Mouse (Mus musculus): ENCODE results near the gene Ablim2. TPM values are rescaled to one million over a fixed set of nuclear protein-coding genes. Genes with fewer than 3 reads are reported as not detected.

Gene Ablim2
- polyA plus RNA-seq, 1 experiment: 5.1 TPM

GRCm38 (mm10) chr5:35762850-35763249 lies 5.2 kb downstream of the Ablim2 start:
- H3K27me3 ChIP-seq (ENCODE audit: control insufficient read depth, insufficient read depth, low read length): no peaks in the 10 kb centered on the region

GRCm38 (mm10) chr5:35765909-35766308 lies 8.2 kb downstream of the Ablim2 start:
- H3K27ac ChIP-seq (ENCODE audit: insufficient read depth, low read length): no peak overlapping the region
- H3K36me3 ChIP-seq (ENCODE audit: control insufficient read depth, insufficient read depth, low read length): no peaks in the 10 kb centered on the region
- no peak overlapping the region for H3K4me3 ChIP-seq (ENCODE audit: extremely low read depth, insufficient read depth, insufficient read length)
- WGBS: 76% methylated on average over 6 of the region's 6 CpGs
- DNase-seq (ENCODE audit: low read depth in 1 of 2, low spot score in 2 of 2): no peak
- H3K4me1 ChIP-seq (ENCODE audit: control insufficient read depth, insufficient read depth, insufficient read length): no peaks in the 10 kb centered on the region
- no peak for TF ChIP-seq CTCF (IDR thresholded peaks at IDR 0.05; ENCODE audit: extremely low read depth, insufficient read depth, insufficient read length, insufficient replicate concordance)
- TF ChIP-seq POLR2A (IDR thresholded peaks at IDR 0.05; ENCODE audit: low read depth, low read length): no peak
- no peaks in the 10 kb centered on the region for H3K27me3 ChIP-seq (ENCODE audit: control insufficient read depth, insufficient read depth, low read length)

More at GRCm38 (mm10) chr5:35762850-35763249, 5.2 kb downstream of the Ablim2 start:
- H3K36me3 ChIP-seq (ENCODE audit: control insufficient read depth, insufficient read depth, low read length): no peaks in the 10 kb centered on the region
- DNase-seq (ENCODE audit: low read depth in 1 of 2, low spot score in 2 of 2): no peak
- H3K4me1 ChIP-seq (ENCODE audit: control insufficient read depth, insufficient read depth, insufficient read length): peaks cover 4% of the 10 kb centered on the region; the same call in 1 of the 2 replicates
- no peak overlapping the region for H3K4me3 ChIP-seq (ENCODE audit: extremely low read depth, insufficient read depth, insufficient read length)
- 69% methylated on average over 10 of the region's 10 CpGs for WGBS
- no peak overlapping the region for H3K27ac ChIP-seq (ENCODE audit: insufficient read depth, low read length)
- no peak for TF ChIP-seq CTCF (IDR thresholded peaks at IDR 0.05; ENCODE audit: extremely low read depth, insufficient read depth, insufficient read length, insufficient replicate concordance)
- TF ChIP-seq POLR2A (IDR thresholded peaks at IDR 0.05; ENCODE audit: low read depth, low read length): no peak

- Histone ChIP-seq H3K27ac (ENCODE audit: insufficient read depth, low read length) (no peak overlapping the region), H3K27me3 (ENCODE audit: control insufficient read depth, insufficient read depth, low read length) (no peaks in the 10 kb centered on the region)
- 77% methylated on average over 3 of the region's 3 CpGs for WGBS
Measured at GRCm38 (mm10) chr5:35768525-35768924, 10.8 kb downstream of the Ablim2 start.

GRCm38 (mm10) chr5:35768997-35769396 lies 11.3 kb downstream of the Ablim2 start:
- TF ChIP-seq POLR2A (IDR thresholded peaks at IDR 0.05; ENCODE audit: low read depth, low read length): no peak
- TF ChIP-seq CTCF (IDR thresholded peaks at IDR 0.05; ENCODE audit: extremely low read depth, insufficient read depth, insufficient read length, insufficient replicate concordance): no peak
- WGBS: 86% methylated on average over 7 of the region's 7 CpGs
- H3K27me3 ChIP-seq (ENCODE audit: control insufficient read depth, insufficient read depth, low read length): no peaks in the 10 kb centered on the region
- H3K36me3 ChIP-seq (ENCODE audit: control insufficient read depth, insufficient read depth, low read length): no peaks in the 10 kb centered on the region
- no peaks in the 10 kb centered on the region for H3K4me1 ChIP-seq (ENCODE audit: control insufficient read depth, insufficient read depth, insufficient read length)
- no peak overlapping the region for H3K27ac ChIP-seq (ENCODE audit: insufficient read depth, low read length)
- H3K4me3 ChIP-seq (ENCODE audit: extremely low read depth, insufficient read depth, insufficient read length): no peak overlapping the region
- no peak for DNase-seq (ENCODE audit: low read depth in 1 of 2, low spot score in 2 of 2)

More at GRCm38 (mm10) chr5:35768525-35768924, 10.8 kb downstream of the Ablim2 start:
- no peaks in the 10 kb centered on the region for H3K36me3 ChIP-seq (ENCODE audit: control insufficient read depth, insufficient read depth, low read length)
- DNase-seq (ENCODE audit: low read depth in 1 of 2, low spot score in 2 of 2): no peak
- TF ChIP-seq CTCF (IDR thresholded peaks at IDR 0.05; ENCODE audit: extremely low read depth, insufficient read depth, insufficient read length, insufficient replicate concordance) (no peak), POLR2A (IDR thresholded peaks at IDR 0.05; ENCODE audit: low read depth, low read length) (no peak)
- H3K4me3 ChIP-seq (ENCODE audit: extremely low read depth, insufficient read depth, insufficient read length): no peak overlapping the region
- H3K4me1 ChIP-seq (ENCODE audit: control insufficient read depth, insufficient read depth, insufficient read length): no peaks in the 10 kb centered on the region

GRCm38 (mm10) chr5:35770246-35770645 lies 12.6 kb downstream of the Ablim2 start:
- no peak overlapping the region for H3K4me3 ChIP-seq (ENCODE audit: extremely low read depth, insufficient read depth, insufficient read length)
- H3K36me3 ChIP-seq (ENCODE audit: control insufficient read depth, insufficient read depth, low read length): no peaks in the 10 kb centered on the region
- no peak for DNase-seq (ENCODE audit: low read depth in 1 of 2, low spot score in 2 of 2)
- H3K27ac ChIP-seq (ENCODE audit: insufficient read depth, low read length): no peak overlapping the region
- no peaks in the 10 kb centered on the region for H3K27me3 ChIP-seq (ENCODE audit: control insufficient read depth, insufficient read depth, low read length)
- TF ChIP-seq CTCF (IDR thresholded peaks at IDR 0.05; ENCODE audit: extremely low read depth, insufficient read depth, insufficient read length, insufficient replicate concordance) (no peak), POLR2A (IDR thresholded peaks at IDR 0.05; ENCODE audit: low read depth, low read length) (no peak)
- WGBS: 95% methylated on average over 2 of the region's 2 CpGs
- no peaks in the 10 kb centered on the region for H3K4me1 ChIP-seq (ENCODE audit: control insufficient read depth, insufficient read depth, insufficient read length)

GRCm38 (mm10) chr5:35770891-35771663 lies 13.4 kb downstream of the Ablim2 start:
- no peak for TF ChIP-seq CTCF (IDR thresholded peaks at IDR 0.05; ENCODE audit: extremely low read depth, insufficient read depth, insufficient read length, insufficient replicate concordance)
- no peak for TF ChIP-seq POLR2A (IDR thresholded peaks at IDR 0.05; ENCODE audit: low read depth, low read length)
- 44% methylated on average over 14 of the region's 14 CpGs for WGBS
- Histone ChIP-seq H3K4me1 (ENCODE audit: control insufficient read depth, insufficient read depth, insufficient read length) (no peaks in the 10 kb centered on the region), H3K27ac (ENCODE audit: insufficient read depth, low read length) (no peak overlapping the region), H3K4me3 (ENCODE audit: extremely low read depth, insufficient read depth, insufficient read length) (no peak overlapping the region), H3K36me3 (ENCODE audit: control insufficient read depth, insufficient read depth, low read length) (no peaks in the 10 kb centered on the region), H3K27me3 (ENCODE audit: control insufficient read depth, insufficient read depth, low read length) (no peaks in the 10 kb centered on the region)
- DNase-seq (ENCODE audit: low read depth in 1 of 2, low spot score in 2 of 2): no peak

All from spleen, adult 2 months (tissue).